Mouse (Mus musculus): ENCODE results near the gene Ilkap. TPM values are rescaled to one million over a fixed set of nuclear protein-coding genes. Genes with fewer than 3 reads are reported as not detected.

The Ilkap gene
- 110 and 131 TPM in 2 replicates for total RNA-seq (2012; rRNA removed)
- polyA plus RNA-seq (2012; ENCODE audit: insufficient read depth in 1 of 2, insufficient read length in 2 of 2, low read depth in 1 of 2, low replicate concordance in 2 of 2, missing spikeins in 1 of 2) = 100 to 1,000 TPM in 1 of 2 experiments, not detected in 1; 145 TPM

- peak within 1 kb of the TSS; percentile 89 for H3K9ac ChIP-seq (ENCODE audit: control insufficient read depth, low read depth, low read length, poor library complexity, severe bottlenecking)
- no peaks in the 10 kb centered on the region; a peak in 1 of 4 replicates for H3K27me3 ChIP-seq (ENCODE audit: control insufficient read depth in 1 of 2, insufficient read depth in 2 of 2, low read length in 2 of 2)
- H3K4me3 ChIP-seq (ENCODE audit: control insufficient read depth in 1 of 2, insufficient read depth in 1 of 2, low read depth in 2 of 2, low read length in 2 of 2) = peak within 1 kb of the TSS; percentile 92 to 97
- peak; percentile 91 for DNase-seq (ENCODE audit: low read depth, low spot score)
- TF ChIP-seq MAZ (IDR thresholded peaks at IDR 0.05; ENCODE audit: low read depth, low read length) = no peak
- TF ChIP-seq MYC (IDR thresholded peaks at IDR 0.05; ENCODE audit: low read depth, low read length) = 0 out of 2 replicates have a peak, but pooled peaks have one; percentile 25
- peak; percentile 88 for TF ChIP-seq NRF1 (IDR thresholded peaks at IDR 0.05; ENCODE audit: insufficient read depth, low read depth, low read length, poor library complexity, severe bottlenecking)
- no peak for TF ChIP-seq JUND (IDR thresholded peaks at IDR 0.05; ENCODE audit: low read depth, low read length)
- no peak for TF ChIP-seq CTCF (IDR thresholded peaks at IDR 0.05 in 2 of 3, conservative IDR thresholded peaks at IDR 0.05 in 1 of 3; ENCODE audit: control insufficient read depth in 1 of 3, insufficient read depth in 1 of 3, low read depth in 2 of 3, low read length in 3 of 3, poor library complexity in 1 of 3, severe bottlenecking in 1 of 3)
- TF ChIP-seq POLR2A (IDR thresholded peaks at IDR 0.05; ENCODE audit: control insufficient read depth in 1 of 2, insufficient read depth in 1 of 2, low read depth in 1 of 2, low read length in 2 of 2, poor library complexity in 1 of 2) = peak; percentile 75 to 82
- TF ChIP-seq SMC3 (IDR thresholded peaks at IDR 0.05; ENCODE audit: low read depth, low read length) = no peak
- TF ChIP-seq GATA1 (IDR thresholded peaks at IDR 0.05; ENCODE audit: low read depth, low read length) = no peak
- peak; percentile 75 for TF ChIP-seq MXI1 (IDR thresholded peaks at IDR 0.05; ENCODE audit: low read depth, low read length)
- 0 out of 2 replicates have a peak, but pooled peaks have one; percentile 10 for TF ChIP-seq ELF1 (IDR thresholded peaks at IDR 0.05; ENCODE audit: low read depth, low read length)
- no peak for TF ChIP-seq MEF2A (IDR thresholded peaks at IDR 0.05; ENCODE audit: extremely low read depth, insufficient replicate concordance, low read depth, low read length, poor library complexity, severe bottlenecking)
- TF ChIP-seq POLR2AphosphoS2 (IDR thresholded peaks at IDR 0.05; ENCODE audit: low read length) = peak; percentile 71
- TF ChIP-seq MAX (IDR thresholded peaks at IDR 0.05; ENCODE audit: low read length) = peak; percentile 55; the same call in 1 of the 2 replicates
- no peak; the same call in 1 of the 2 replicates for TF ChIP-seq ZMIZ1 (IDR thresholded peaks at IDR 0.05; ENCODE audit: low read depth, low read length)
- peak; percentile 81 for TF ChIP-seq NELFE (IDR thresholded peaks at IDR 0.05; ENCODE audit: low read depth, low read length)
- peak; percentile 65; the same call in 1 of the 2 replicates for TF ChIP-seq TCF12 (IDR thresholded peaks at IDR 0.05; ENCODE audit: low read depth, low read length)
- peak; percentile 64 for TF ChIP-seq SIN3A (IDR thresholded peaks at IDR 0.05; ENCODE audit: low read length)
- TF ChIP-seq BHLHE40 (IDR thresholded peaks at IDR 0.05; ENCODE audit: borderline replicate concordance, low read depth, low read length) = peak; percentile 35; the same call in 1 of the 2 replicates
- TF ChIP-seq HCFC1 (IDR thresholded peaks at IDR 0.05; ENCODE audit: low read depth, low read length) = peak; percentile 79
- 0 out of 2 replicates have a peak, but pooled peaks have one; percentile 86 for TF ChIP-seq UBTF (IDR thresholded peaks at IDR 0.05; ENCODE audit: borderline replicate concordance, insufficient read depth, low read depth, low read length)
- no peak; the same call in 1 of the 2 replicates for TF ChIP-seq E2F4 (IDR thresholded peaks at IDR 0.05; ENCODE audit: borderline replicate concordance, low read depth, low read length)
- peak; percentile 79 for TF ChIP-seq USF1 (IDR thresholded peaks at IDR 0.05; ENCODE audit: low read depth, low read length)
- no peak; the same call in 1 of the 2 replicates for TF ChIP-seq KAT2A (conservative IDR thresholded peaks at IDR 0.05; ENCODE audit: low read depth, low read length)
- no peak for TF ChIP-seq ZKSCAN1 (IDR thresholded peaks at IDR 0.05; ENCODE audit: low read depth, low read length)
- peaks cover 11 to 14% of the 10 kb centered on the region in 2 experiments for H3K4me1 ChIP-seq (ENCODE audit: control insufficient read depth in 1 of 2, insufficient read depth in 2 of 2, low read length in 2 of 2)
- H3K79me2 ChIP-seq (ENCODE audit: control insufficient read depth, insufficient read depth, low read length, poor library complexity) = peaks cover 40% of the 10 kb centered on the region
- peaks cover 22 to 25% of the 10 kb centered on the region in 2 experiments for H3K36me3 ChIP-seq (ENCODE audit: control insufficient read depth in 1 of 2, insufficient read depth in 2 of 2, low read length in 2 of 2)
- peak within 1 kb of the TSS; percentile 63 for H3K27ac ChIP-seq (ENCODE audit: control insufficient read depth, low read depth, low read length)
- no peaks in the 10 kb centered on the region for H3K9me3 ChIP-seq (replicated peaks; ENCODE audit: insufficient read depth, low read length)
Observed at GRCm38 (mm10) chr1:91398260-91399062, at the start of gene Ilkap. Gene Ilkap, minus strand, starts transcription at chr1:91398815.
